Comparison of ENCODE assay signal across 12 mouse cellular contexts in genomic region chr1:186546386-186547185, GRCm38 (mm10).
DNase-seq lines count a peak whose midpoint lies in the region; ATAC-seq and TF ChIP-seq lines count a peak whose summit lies in the region.
"Had no signal": no experiment of that assay in that cellular context is flagged by ENCODE, and none has a peak within 500 bp of the region (broad histone marks: within the 10 kb centered on the region; RNA-seq: fewer than 3 reads in every experiment).

No protein-coding gene starts in this region.

- no peaks in the 10 kb centered on the region for H3K27me3 ChIP-seq in midbrain, embryonic 13.5 days
- no peaks in the 10 kb centered on the region for H3K27me3 ChIP-seq in midbrain, embryonic 10.5 days (ENCODE audit: low read depth, poor library complexity, severe bottlenecking)
- H3K27me3 ChIP-seq in embryonic facial prominence, embryonic 15.5 days: no peaks in the 10 kb centered on the region
- no peaks in the 10 kb centered on the region for H3K27me3 ChIP-seq in hindbrain, embryonic 15.5 days
- no peaks in the 10 kb centered on the region for H3K27me3 ChIP-seq in neural tube, embryonic 13.5 days

- no peak overlapping the region for H3K9ac ChIP-seq in midbrain, embryonic 13.5 days (replicated peaks)
- no peak overlapping the region for H3K9ac ChIP-seq in embryonic facial prominence, embryonic 15.5 days
- H3K9ac ChIP-seq in hindbrain, embryonic 15.5 days: no peak overlapping the region
- peak overlapping the region; percentile 31; the same call in 1 of the 2 replicates for H3K9ac ChIP-seq in neural tube, embryonic 13.5 days
- H3K9ac ChIP-seq: lung, embryonic 14.5 days had no signal

- ATAC-seq in midbrain, embryonic 13.5 days: no peak
- ATAC-seq in embryonic facial prominence, embryonic 15.5 days (ENCODE audit: insufficient number of reproducible peaks, low FRiP score, low TSS enrichment, low read depth): peak; percentile 57; the same call in 1 of the 2 replicates
- ATAC-seq in hindbrain, embryonic 15.5 days (ENCODE audit: low FRiP score, low read depth): no peak
- peak; percentile 84 for ATAC-seq in neural tube, embryonic 13.5 days (ENCODE audit: low read depth)
- no peak for ATAC-seq in cerebellum, adult (ENCODE audit: insufficient number of reproducible peaks, low FRiP score, low TSS enrichment)

- no peak for DNase-seq in midbrain, embryonic 10.5 days (ENCODE audit: low spot score)
- no peak for DNase-seq in lung, adult 2 months
- DNase-seq: embryo, embryonic 11 days; gastrocnemius, postnatal 14 days; kidney, adult 18-20 months; lung, embryonic 14.5 days; thymus, adult 2 months had no signal

- TF ChIP-seq POLR2A in lung, adult 2 months (IDR thresholded peaks at IDR 0.05; ENCODE audit: borderline replicate concordance, extremely low read depth, low read depth, low read length): no peak

- no peaks in the 10 kb centered on the region for H3K4me1 ChIP-seq in midbrain, embryonic 13.5 days (replicated peaks)
- no peaks in the 10 kb centered on the region for H3K4me1 ChIP-seq in midbrain, embryonic 10.5 days
- H3K4me1 ChIP-seq in embryonic facial prominence, embryonic 15.5 days: peaks cover 4% of the 10 kb centered on the region; the same call in 1 of the 2 replicates
- H3K4me1 ChIP-seq in hindbrain, embryonic 15.5 days (replicated peaks): 0 out of 2 replicates have a peak, but pooled peaks cover 6% of the 10 kb centered on the region
- H3K4me1 ChIP-seq in neural tube, embryonic 13.5 days (replicated peaks): peaks cover 7% of the 10 kb centered on the region
- H3K4me1 ChIP-seq in lung, adult 2 months (ENCODE audit: control insufficient read depth, insufficient read depth, low read length): no peaks in the 10 kb centered on the region

- 56% methylated on average over 22 of the region's 22 CpGs for WGBS in midbrain, embryonic 13.5 days
- 84% methylated on average over 22 of the region's 22 CpGs for WGBS in midbrain, embryonic 10.5 days
- 48% methylated on average over 22 of the region's 22 CpGs for WGBS in embryonic facial prominence, embryonic 15.5 days
- 39% methylated on average over 22 of the region's 22 CpGs for WGBS in hindbrain, embryonic 15.5 days
- 28% methylated on average over 22 of the region's 22 CpGs for WGBS in neural tube, embryonic 13.5 days
- WGBS in lung, adult 2 months: 53% methylated on average over 22 of the region's 22 CpGs

- H3K36me3 ChIP-seq in midbrain, embryonic 13.5 days: no peaks in the 10 kb centered on the region
- no peaks in the 10 kb centered on the region for H3K36me3 ChIP-seq in midbrain, embryonic 10.5 days
- no peaks in the 10 kb centered on the region for H3K36me3 ChIP-seq in embryonic facial prominence, embryonic 15.5 days
- no peaks in the 10 kb centered on the region for H3K36me3 ChIP-seq in hindbrain, embryonic 15.5 days
- H3K36me3 ChIP-seq in neural tube, embryonic 13.5 days: no peaks in the 10 kb centered on the region

- H3K4me3 ChIP-seq in midbrain, embryonic 13.5 days (replicated peaks): no peak overlapping the region
- H3K4me3 ChIP-seq in midbrain, embryonic 10.5 days: no peak overlapping the region
- no peak overlapping the region for H3K4me3 ChIP-seq in embryonic facial prominence, embryonic 15.5 days (replicated peaks)
- H3K4me3 ChIP-seq in hindbrain, embryonic 15.5 days: no peak overlapping the region
- no peak overlapping the region for H3K4me3 ChIP-seq in neural tube, embryonic 13.5 days
- no peak overlapping the region for H3K4me3 ChIP-seq in lung, adult 2 months (replicated peaks; ENCODE audit: extremely low read depth, low read depth, low read length)

- no peak overlapping the region for H3K27ac ChIP-seq in midbrain, embryonic 13.5 days
- H3K27ac ChIP-seq in midbrain, embryonic 10.5 days (replicated peaks): no peak overlapping the region
- no peak overlapping the region for H3K27ac ChIP-seq in embryonic facial prominence, embryonic 15.5 days (replicated peaks)
- H3K27ac ChIP-seq in hindbrain, embryonic 15.5 days (replicated peaks): no peak overlapping the region
- peak overlapping the region; percentile 86 for H3K27ac ChIP-seq in neural tube, embryonic 13.5 days (replicated peaks)

- H3K4me2 ChIP-seq in midbrain, embryonic 13.5 days (replicated peaks): 0 out of 2 replicates have a peak overlapping the region, but pooled peaks have one; percentile 11
- H3K4me2 ChIP-seq in embryonic facial prominence, embryonic 15.5 days (replicated peaks): no peak overlapping the region
- H3K4me2 ChIP-seq in hindbrain, embryonic 15.5 days: peak overlapping the region; percentile 30
- H3K4me2 ChIP-seq in neural tube, embryonic 13.5 days: peak overlapping the region; percentile 39
- H3K4me2 ChIP-seq: lung, embryonic 14.5 days had no signal

- no peak for TF ChIP-seq CTCF in lung, adult 2 months (IDR thresholded peaks at IDR 0.05; ENCODE audit: insufficient read depth, low read length)

- no peaks in the 10 kb centered on the region for H3K9me3 ChIP-seq in midbrain, embryonic 13.5 days
- H3K9me3 ChIP-seq in midbrain, embryonic 10.5 days (replicated peaks): no peaks in the 10 kb centered on the region
- no peaks in the 10 kb centered on the region for H3K9me3 ChIP-seq in embryonic facial prominence, embryonic 15.5 days (replicated peaks)
- H3K9me3 ChIP-seq in hindbrain, embryonic 15.5 days: no peaks in the 10 kb centered on the region
- no peaks in the 10 kb centered on the region for H3K9me3 ChIP-seq in neural tube, embryonic 13.5 days

Comparison
In these comparisons a context has a peak if more than half of its experiments do, and no peak if none do; other contexts are left out.
1. ATAC-seq: peak in embryonic facial prominence, embryonic 15.5 days (single experiment) and neural tube, embryonic 13.5 days (single experiment); none in midbrain, embryonic 13.5 days (single experiment), hindbrain, embryonic 15.5 days (single experiment) and cerebellum, adult (single experiment).